Mouse (Mus musculus): ENCODE data around the gene Sept11.

Sept11 gene

GRCm38 (mm10) chr5:93124031-93124826, 31.0 kb downstream of the Sept11 start:
- in situ Hi-C loops (cut with MboI, MseI), result loop anchor here in 1 of 2 experiments (25.0 kb wide), 1 partner anchor 1137 kb away; the partner anchor contains the start of gene Odaph

GRCm38 (mm10) chr5:93125325-93125724, 32.1 kb downstream of the Sept11 start:
- in situ Hi-C loops (cut with MboI, MseI), result no loop called here

- in situ Hi-C loops (cut with MboI, MseI), result no loop called here
Observed at GRCm38 (mm10) chr5:93126222-93126929, 33.1 kb downstream of the Sept11 start.

GRCm38 (mm10) chr5:93126930-93127562, 33.8 kb downstream of the Sept11 start:
- in situ Hi-C loops (cut with MboI, MseI), result no loop called here

- in situ Hi-C loops (cut with MboI, MseI), result no loop called here
Observed at GRCm38 (mm10) chr5:93127722-93128121, 34.5 kb downstream of the Sept11 start.

GRCm38 (mm10) chr5:93128765-93129164, 35.5 kb downstream of the Sept11 start:
- in situ Hi-C loops (cut with MboI, MseI), result no loop called here

- in situ Hi-C loops (cut with MboI, MseI), result no loop called here
Observed at GRCm38 (mm10) chr5:93129953-93130352, 36.7 kb downstream of the Sept11 start.

GRCm38 (mm10) chr5:93131401-93131800, 38.2 kb downstream of the Sept11 start:
- in situ Hi-C loops (cut with MboI, MseI), result no loop called here

GRCm38 (mm10) chr5:93133445-93134244, 40.4 kb downstream of the Sept11 start:
- in situ Hi-C loops (cut with MboI, MseI), result no loop called here

GRCm38 (mm10) chr5:93135368-93136107, 42.3 kb downstream of the Sept11 start:
- in situ Hi-C loops (cut with MboI, MseI), result no loop called here

- in situ Hi-C loops (cut with MboI, MseI), result no loop called here
Observed at GRCm38 (mm10) chr5:93136956-93137586, 43.8 kb downstream of the Sept11 start.

GRCm38 (mm10) chr5:93139350-93139749, 46.1 kb downstream of the Sept11 start:
- in situ Hi-C loops (cut with MboI, MseI), result no loop called here

- in situ Hi-C loops (cut with MboI, MseI), result no loop called here
Observed at GRCm38 (mm10) chr5:93140747-93141146, 47.5 kb downstream of the Sept11 start.

GRCm38 (mm10) chr5:93143360-93144091, 50.3 kb downstream of the Sept11 start:
- in situ Hi-C loops (cut with MboI, MseI), result no loop called here

- in situ Hi-C loops (cut with MboI, MseI), result no loop called here
Observed at GRCm38 (mm10) chr5:93144874-93145273, 51.6 kb downstream of the Sept11 start.

- in situ Hi-C loops (cut with MboI, MseI), result no loop called here
Observed at GRCm38 (mm10) chr5:93145504-93145903, 52.3 kb downstream of the Sept11 start.

GRCm38 (mm10) chr5:93149969-93150777, 56.9 kb downstream of the Sept11 start:
- in situ Hi-C loops (cut with MboI, MseI), result no loop called here

GRCm38 (mm10) chr5:93151985-93152384, 58.7 kb downstream of the Sept11 start:
- in situ Hi-C loops (cut with MboI, MseI), result no loop called here

- in situ Hi-C loops (cut with MboI, MseI), result no loop called here
Observed at GRCm38 (mm10) chr5:93152451-93152850, 59.2 kb downstream of the Sept11 start.
